Mouse (Mus musculus) left cerebral cortex, adult 2 months (tissue): ENCODE results near the gene Gm11084. TPM values are rescaled to one million over a fixed set of nuclear protein-coding genes. Genes with fewer than 3 reads are reported as not detected.

Experiments
- DNase-seq, 2 experiments: peaks; one replicate each; pipeline ENCODE4 v3.0.0; 2021 to 2022; ENCODE audit warnings: low spot score in 2 of 2, mixed read lengths in 1 of 2; ENCODE audit errors: extremely low spot score in 1 of 2
- H3K27ac ChIP-seq: fragments of 200-600 bp; 2 replicates; pipeline ENCODE4 v1.8.1; 2022
- H3K4me3 ChIP-seq: fragments of 200-600 bp; 2 replicates; pipeline ENCODE4 v1.8.1; 2022
- CTCF ChIP-seq: fragments of 200-600 bp; IDR thresholded peaks from 2 replicates; pipeline ENCODE4 v1.8.1; 2022; ENCODE audit warnings: antibody characterized with exemption, mild to moderate bottlenecking, moderate library complexity
- intact Hi-C: fragments of 180-260 bp; cut with DNase I; formaldehyde crosslinking; loops from one replicate; pipeline ENCODE4 v1.15.1; 2025
- total RNA-seq, 2 experiments: library from RNA; stranded (reverse); gene quantifications; 2 replicates each; pipeline ENCODE4 v1.2.3; 2021

Gm11084 gene
- total RNA-seq, 2 experiments from 2014 or later: not detected

DNA sequence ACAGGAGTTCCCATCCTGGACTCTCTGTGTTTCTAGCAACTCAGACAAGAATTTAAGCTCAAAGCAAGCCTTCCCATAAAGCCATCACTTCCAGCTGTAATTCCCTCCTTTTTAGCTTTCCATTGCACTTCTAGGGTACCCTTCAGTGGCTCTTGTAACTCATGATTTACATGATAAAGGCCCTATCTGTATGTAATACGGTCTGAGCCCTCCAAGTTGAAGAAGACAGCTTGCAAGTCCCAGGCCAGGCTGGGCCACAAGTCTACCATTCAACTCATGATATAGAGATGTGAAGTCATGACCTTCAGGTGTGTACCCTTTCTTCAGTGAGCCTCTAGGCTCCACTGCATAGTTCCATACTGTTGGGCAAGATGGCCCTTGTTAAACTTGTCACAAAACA lies 1.0 kb downstream of the Gm11084 start:
- intact Hi-C loops: no loop called here
- H3K4me3 ChIP-seq: no peak overlapping the region
- TF ChIP-seq CTCF: no peak
- no peak for DNase-seq
- no peak overlapping the region for H3K27ac ChIP-seq

DNA sequence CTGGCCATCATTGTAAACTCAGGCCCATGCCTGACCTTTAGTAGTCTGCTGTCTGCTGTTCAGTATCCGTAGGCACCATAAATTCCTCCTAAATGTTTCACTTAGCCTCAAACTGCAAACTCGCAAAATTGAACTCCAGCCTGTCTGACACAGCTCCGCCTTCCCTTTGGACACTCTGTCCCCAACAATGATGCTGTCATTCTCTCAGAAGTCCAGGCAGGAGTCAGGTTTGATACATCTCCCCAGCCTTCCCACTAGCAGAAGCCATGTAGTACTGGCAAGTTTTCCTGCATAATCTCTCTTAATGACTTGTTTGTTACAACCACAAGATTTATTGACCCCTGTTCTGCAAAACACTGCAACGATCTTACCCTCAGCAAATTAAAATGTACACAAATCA lies 1.7 kb downstream of the Gm11084 start:
- intact Hi-C loops: loop anchor here (5.0 kb wide), 1 partner anchor 468 kb away; no protein-coding TSS in a partner anchor
- Histone ChIP-seq H3K27ac (no peak overlapping the region), H3K4me3 (no peak overlapping the region)
- no peak for TF ChIP-seq CTCF
- no peak for DNase-seq

DNA sequence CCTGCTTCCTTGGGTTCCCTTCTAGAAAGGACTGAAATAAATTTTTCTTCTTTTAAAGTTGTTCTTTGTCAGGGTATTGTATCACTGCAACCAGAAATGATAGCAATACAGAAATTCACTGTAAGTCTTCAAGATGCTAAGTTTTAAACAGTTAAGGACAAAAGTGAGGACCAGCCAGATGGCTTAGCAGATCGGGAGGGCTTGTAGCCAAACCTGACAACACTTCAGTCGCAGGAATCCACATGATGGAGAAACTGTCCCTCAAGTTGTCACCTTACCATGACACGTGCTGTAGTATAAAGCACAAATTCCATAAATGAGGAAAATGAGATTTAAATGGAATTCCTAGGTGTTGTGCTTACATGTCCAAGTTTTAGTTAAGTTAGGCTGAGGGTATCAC lies 3.3 kb downstream of the Gm11084 start:
- H3K27ac ChIP-seq: no peak overlapping the region
- intact Hi-C loops: loop anchor here (5.0 kb wide), 1 partner anchor 466 kb away; no protein-coding TSS in a partner anchor
- H3K4me3 ChIP-seq: no peak overlapping the region
- no peak for TF ChIP-seq CTCF
- DNase-seq: no peak

DNA sequence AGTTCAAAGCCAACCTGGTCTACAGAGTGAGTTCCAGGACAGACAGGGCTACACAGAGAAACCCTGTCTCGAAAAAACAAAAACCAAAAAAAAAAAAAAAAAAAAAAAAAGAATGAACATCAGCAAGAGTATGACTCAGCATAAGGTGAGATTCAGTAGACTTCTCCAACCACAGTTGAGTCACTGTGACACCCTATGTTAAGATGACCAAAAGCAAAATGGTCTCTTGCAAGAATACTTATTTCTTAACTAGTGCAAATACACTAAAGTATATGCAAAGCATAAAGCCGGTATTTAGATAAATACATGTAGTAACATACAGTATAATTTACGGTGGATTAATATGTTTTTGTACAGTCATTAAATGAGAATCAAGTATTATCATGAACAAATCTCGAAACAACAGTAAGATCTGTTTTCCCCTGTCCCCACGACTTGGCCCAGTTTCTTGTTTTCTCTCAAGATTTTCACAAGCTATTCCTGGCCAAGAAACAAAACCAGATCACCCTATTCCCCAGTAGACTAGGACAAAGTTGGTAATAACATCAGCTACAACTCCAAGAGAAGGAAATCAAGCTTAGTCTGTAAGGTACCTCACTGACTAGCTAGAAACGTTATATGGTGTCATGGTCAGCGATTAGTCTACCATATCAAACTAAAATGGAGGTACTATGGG lies 4.3 kb downstream of the Gm11084 start:
- Histone ChIP-seq H3K4me3 (no peak overlapping the region), H3K27ac (no peak overlapping the region)
- no peak for TF ChIP-seq CTCF
- no peak for DNase-seq
- intact Hi-C loops: loop anchor here (5.0 kb wide), 1 partner anchor 465 kb away; no protein-coding TSS in a partner anchor

GRCm38 (mm10) chr2:72981441-72982109 lies 4.9 kb downstream of the Gm11084 start:
- peak overlapping the region; percentile 97 for H3K4me3 ChIP-seq
- DNase-seq: no peak
- peak overlapping the region; percentile 100 for H3K27ac ChIP-seq
- intact Hi-C loops: loop anchor here (2.0 to 5.0 kb wide), 3 partner anchors 79 to 464 kb away; no protein-coding TSS in a partner anchor
- TF ChIP-seq CTCF: no peak

GRCm38 (mm10) chr2:72981075-72981420 lies 5.5 kb downstream of the Gm11084 start:
- intact Hi-C loops: loop anchor here (2.0 to 5.0 kb wide), 3 partner anchors 80 to 464 kb away; no protein-coding TSS in a partner anchor
- no peak for TF ChIP-seq CTCF

DNA sequence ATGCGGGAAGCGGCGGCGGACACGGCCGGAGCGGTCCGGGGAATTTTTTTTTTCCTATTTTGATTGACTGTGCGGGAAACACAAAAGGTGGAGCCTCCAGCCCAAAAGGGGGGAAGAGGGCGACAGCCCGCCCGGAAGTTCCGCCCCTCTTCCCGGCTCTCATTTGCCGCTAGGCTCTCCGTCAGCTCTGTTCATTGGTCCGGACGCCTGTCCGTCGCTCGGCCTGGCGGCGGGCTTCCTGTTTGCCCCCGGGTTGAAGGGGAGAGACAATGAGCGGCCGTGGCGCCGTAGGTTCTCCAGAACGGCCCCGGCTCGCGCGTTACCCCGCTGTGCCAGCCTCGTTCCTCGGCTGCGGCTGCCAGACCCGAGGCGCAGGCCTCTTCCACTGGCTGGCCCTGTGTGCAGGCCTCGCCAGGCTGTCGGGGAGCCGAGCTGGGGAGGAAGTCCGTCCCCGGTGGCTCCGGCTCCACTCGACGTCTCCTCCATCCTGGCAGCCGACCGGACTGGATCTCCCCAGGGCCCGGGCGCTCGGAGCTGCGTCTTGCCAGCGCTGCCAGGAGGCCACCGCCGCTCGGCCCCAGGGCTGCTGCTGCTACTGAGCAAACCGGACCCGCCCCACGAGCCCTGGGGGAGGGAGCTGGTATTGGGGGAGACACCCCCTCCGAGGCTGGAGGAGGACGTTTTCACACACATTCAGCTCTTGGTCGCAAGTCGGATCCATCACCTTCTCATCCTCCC lies 6.0 kb downstream of the Gm11084 start, which contains the start of gene Sp3:
Gene Sp3 (minus strand): TSS at position 110 of the 738 bp plus-strand sequence.
- peak within 1 kb of the TSS; percentile 100 for H3K27ac ChIP-seq
- peak; percentile 96 to 97 for DNase-seq
- TF ChIP-seq CTCF: no peak; the same call in 1 of the 2 replicates
- intact Hi-C loops: loop anchor here (2.0 to 5.0 kb wide), 3 partner anchors 80 to 463 kb away; no protein-coding TSS in a partner anchor
- H3K4me3 ChIP-seq: peak within 1 kb of the TSS; percentile 97

More at GRCm38 (mm10) chr2:72981075-72981420, 5.5 kb downstream of the Gm11084 start:
- DNase-seq: no peak
- Histone ChIP-seq H3K27ac (peak overlapping the region; percentile 100), H3K4me3 (peak overlapping the region; percentile 97)

- intact Hi-C loops: loop anchor here (2.0 to 10.0 kb wide), 6 partner anchors 81 to 462 kb away; partner anchors contain the start of gene Sp9
- DNase-seq: peak; percentile 74 to 79
- H3K27ac ChIP-seq: peak overlapping the region; percentile 100
- H3K4me3 ChIP-seq: peak overlapping the region; percentile 97
- no peak for TF ChIP-seq CTCF
Measured at GRCm38 (mm10) chr2:72979659-72980071, 6.9 kb downstream of the Gm11084 start.

GRCm38 (mm10) chr2:72978901-72979658 lies 7.4 kb downstream of the Gm11084 start:
- TF ChIP-seq CTCF: no peak
- Histone ChIP-seq H3K4me3 (peak overlapping the region; percentile 97), H3K27ac (peak overlapping the region; percentile 96)
- intact Hi-C loops: loop anchor here (2.0 to 10.0 kb wide), 3 partner anchors 233 to 344 kb away; partner anchors contain the start of gene Sp9
- peak; percentile 77 to 83 for DNase-seq

DNA sequence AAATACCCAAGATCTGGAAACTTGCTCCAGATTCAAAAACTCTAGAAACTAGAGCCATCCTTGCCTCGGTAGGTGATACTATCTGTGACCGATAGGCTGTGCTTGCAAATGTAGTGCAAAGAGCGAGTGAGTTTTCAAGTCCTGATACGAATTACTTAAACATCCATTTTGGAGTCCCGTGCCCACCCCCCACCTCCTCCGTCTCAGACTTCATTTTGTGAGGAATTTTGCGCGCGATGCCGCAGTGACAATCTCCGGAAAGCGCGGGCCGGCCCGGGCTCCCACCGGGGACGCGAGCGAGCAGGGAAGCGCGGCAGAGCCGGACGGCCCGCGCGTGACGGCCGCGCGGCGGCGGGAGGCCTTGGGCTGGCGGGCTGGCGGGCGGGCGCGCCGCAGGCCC lies 8.0 kb downstream of the Gm11084 start:
- peak; percentile 57 for TF ChIP-seq CTCF
- intact Hi-C loops: loop anchor here (2.0 to 10.0 kb wide), 3 partner anchors 234 to 344 kb away; partner anchors contain the start of gene Sp9
- H3K4me3 ChIP-seq: peak overlapping the region; percentile 97
- H3K27ac ChIP-seq: peak overlapping the region; percentile 69
- DNase-seq: no peak

DNA sequence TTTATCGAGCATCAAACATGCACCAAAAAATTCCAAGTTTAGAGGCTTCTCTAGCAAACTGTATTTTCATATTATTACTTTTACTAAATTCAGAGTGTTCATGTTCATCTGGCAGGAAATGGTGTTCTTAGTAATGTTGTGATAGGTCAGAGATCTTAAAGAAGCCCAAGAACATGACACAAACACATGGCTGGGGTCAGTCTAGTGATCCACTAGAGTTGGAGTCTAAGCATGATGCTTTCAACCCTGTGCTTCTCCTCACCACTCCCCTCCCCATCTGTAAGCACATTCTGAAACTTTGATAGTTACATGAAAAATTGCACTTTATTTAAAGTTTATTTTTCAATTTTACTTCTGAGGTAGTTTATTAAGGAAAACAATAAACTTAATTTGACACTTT lies 9.2 kb downstream of the Gm11084 start:
- no peak for DNase-seq
- no peak for TF ChIP-seq CTCF
- intact Hi-C loops: loop anchor here (5.0 to 10.0 kb wide), 2 partner anchors 235 to 342 kb away; no protein-coding TSS in a partner anchor
- Histone ChIP-seq H3K27ac (no peak overlapping the region), H3K4me3 (no peak overlapping the region)
